Mouse (Mus musculus) neural tube, embryonic 14.5 days (tissue): ENCODE measurements around the gene Fat2. TPM values are rescaled to one million over a fixed set of nuclear protein-coding genes. Genes with fewer than 3 reads are reported as not detected.

ENCODE experiments used
- polyA plus RNA-seq: library from polyadenylated mRNA; unstranded; fragments of >200 nt; fragmentation: Nextera tagmentation; extraction: Ambion mirVana; gene quantifications from 2 replicates; pipeline ENCODE4 v1.2.1, GENCODE M21; 2014

Fat2 gene
- polyA plus RNA-seq, 1 experiment from 2014 or later, result not detected

Other genes starting within 250 kb of the Fat2 start
- gene Gm2a, start 238.4 kb downstream of the Fat2 start, polyA plus RNA-seq, result 30.0 and 32.5 TPM in 2 replicates
- not detected in 2 replicates for gene Slc36a3, start 184.9 kb downstream of the Fat2 start, polyA plus RNA-seq
- 0.11 and 0.49 TPM in 2 replicates for gene Slc36a2, start 151.5 kb downstream of the Fat2 start, polyA plus RNA-seq
- gene Slc36a1, start 132.2 kb downstream of the Fat2 start, polyA plus RNA-seq, result 4.9 and 5.5 TPM in 2 replicates
- 312 and 741 TPM in 2 replicates for gene Sparc, start 86.6 kb upstream of the Fat2 start, polyA plus RNA-seq
- 295 and 303 TPM in 2 replicates for gene Atox1, start 124.7 kb upstream of the Fat2 start, polyA plus RNA-seq
- gene G3bp1, start 133.1 kb upstream of the Fat2 start, polyA plus RNA-seq, result 96.9 and 111 TPM in 2 replicates